Mouse (Mus musculus) layer of hippocampus, adult 9-10 months (tissue): ENCODE data around the gene Sost.

Source experiments
- DNase-seq: peaks from one replicate; pipeline ENCODE4 v3.0.0; 2022; ENCODE audit warnings: low spot score

Sost gene

GRCm38 (mm10) chr11:101946525-101946924 lies 20.3 kb downstream of the Sost start:
- DNase-seq: no peak

- DNase-seq: no peak
Measured at GRCm38 (mm10) chr11:101943055-101943454, 23.8 kb downstream of the Sost start.

- no peak for DNase-seq
Measured at GRCm38 (mm10) chr11:101937108-101937507, 29.7 kb downstream of the Sost start.

GRCm38 (mm10) chr11:101936421-101936820 lies 30.4 kb downstream of the Sost start:
- no peak for DNase-seq

- no peak for DNase-seq
Measured at GRCm38 (mm10) chr11:101935743-101936142, 31.1 kb downstream of the Sost start.

- no peak for DNase-seq
Measured at GRCm38 (mm10) chr11:101931978-101932377, 34.8 kb downstream of the Sost start.

- no peak for DNase-seq
Measured at GRCm38 (mm10) chr11:101928030-101928762, 38.6 kb downstream of the Sost start.

- DNase-seq: no peak
Measured at GRCm38 (mm10) chr11:101926951-101927589, 39.7 kb downstream of the Sost start.

- no peak for DNase-seq
Measured at GRCm38 (mm10) chr11:101925636-101926035, 41.2 kb downstream of the Sost start.

GRCm38 (mm10) chr11:101924441-101924976 lies 42.3 kb downstream of the Sost start:
- no peak for DNase-seq

- DNase-seq: no peak
Measured at GRCm38 (mm10) chr11:101923988-101924387, 42.8 kb downstream of the Sost start.

- DNase-seq: no peak
Measured at GRCm38 (mm10) chr11:101921361-101921952, 45.4 kb downstream of the Sost start.

- peak; percentile 87 for DNase-seq
Measured at GRCm38 (mm10) chr11:101919660-101920059, 47.2 kb downstream of the Sost start.

GRCm38 (mm10) chr11:101918609-101919008 lies 48.2 kb downstream of the Sost start:
- DNase-seq: no peak

- no peak for DNase-seq
Measured at GRCm38 (mm10) chr11:101916772-101917171, 50.0 kb downstream of the Sost start.

- no peak for DNase-seq
Measured at GRCm38 (mm10) chr11:101913591-101913990, 53.2 kb downstream of the Sost start.
